Mouse (Mus musculus) kidney, postnatal 10 days (tissue): ENCODE data around the gene Higd1c.
"Not testable (repeated sequence)": the region's sequence is repeated elsewhere in the genome, so short reads cannot be mapped to it uniquely, and the experiment has no call there.

ENCODE experiments used
- DNase-seq: peaks from one replicate; pipeline ENCODE4 v3.0.0; 2021; ENCODE audit warnings: mixed read lengths

The Higd1c gene

GRCm38 (mm10) chr15:100364242-100364641 is at the start of gene Higd1c:
TSS of gene Higd1c (plus strand) at chr15:100364542.
- no peak for DNase-seq

GRCm38 (mm10) chr15:100318014-100318671 is 46.2 kb upstream of the Higd1c start:
- peak; percentile 22 for DNase-seq

GRCm38 (mm10) chr15:100319884-100320283 is 44.5 kb upstream of the Higd1c start:
- no peak for DNase-seq

GRCm38 (mm10) chr15:100320295-100320905 is 43.9 kb upstream of the Higd1c start:
- DNase-seq = no peak

- DNase-seq = peak; percentile 80
Observed at GRCm38 (mm10) chr15:100321134-100321533, 43.2 kb upstream of the Higd1c start.

- DNase-seq = no peak
Observed at GRCm38 (mm10) chr15:100324021-100324591, 40.2 kb upstream of the Higd1c start.

- DNase-seq = no peak
Observed at GRCm38 (mm10) chr15:100325235-100325634, 39.1 kb upstream of the Higd1c start.

- peak; percentile 28 for DNase-seq
Observed at GRCm38 (mm10) chr15:100328089-100328488, 36.3 kb upstream of the Higd1c start.

- DNase-seq = not testable (repeated sequence)
Observed at GRCm38 (mm10) chr15:100329336-100329735, 35.0 kb upstream of the Higd1c start.

- DNase-seq = no peak
Observed at GRCm38 (mm10) chr15:100330739-100331138, 33.6 kb upstream of the Higd1c start.

- not testable (repeated sequence) for DNase-seq
Observed at GRCm38 (mm10) chr15:100332077-100332961, 32.0 kb upstream of the Higd1c start.

GRCm38 (mm10) chr15:100334629-100335028 is 29.7 kb upstream of the Higd1c start, which contains the start of gene Mettl7a3:
TSS of gene Mettl7a3 (plus strand) at chr15:100334929.
- no peak for DNase-seq

GRCm38 (mm10) chr15:100337328-100337727 is 27.0 kb upstream of the Higd1c start:
- not testable (repeated sequence) for DNase-seq

- DNase-seq = peak; percentile 84
Observed at GRCm38 (mm10) chr15:100337847-100338246, 26.5 kb upstream of the Higd1c start.

GRCm38 (mm10) chr15:100341314-100341980 is 22.9 kb upstream of the Higd1c start:
- DNase-seq = not testable (repeated sequence)

- DNase-seq = no peak
Observed at GRCm38 (mm10) chr15:100345484-100345883, 18.9 kb upstream of the Higd1c start.

- DNase-seq = peak; percentile 82
Observed at GRCm38 (mm10) chr15:100346761-100347160, 17.6 kb upstream of the Higd1c start.

- peak; percentile 69 for DNase-seq
Observed at GRCm38 (mm10) chr15:100349496-100349895, 14.8 kb upstream of the Higd1c start.

GRCm38 (mm10) chr15:100351501-100352060 is 12.8 kb upstream of the Higd1c start:
- peak; percentile 44 for DNase-seq

- no peak for DNase-seq
Observed at GRCm38 (mm10) chr15:100352711-100353250, 11.6 kb upstream of the Higd1c start, which contains the start of the genes Methig1 and Mettl7a2. TSS of gene Methig1 (plus strand) at chr15:100353149. TSS of gene Mettl7a2 (plus strand) at chr15:100353200.

- DNase-seq = not testable (repeated sequence)
Observed at GRCm38 (mm10) chr15:100353399-100353798, 10.9 kb upstream of the Higd1c start.

GRCm38 (mm10) chr15:100355876-100356275 is 8.5 kb upstream of the Higd1c start:
- no peak for DNase-seq
